Mouse (Mus musculus): ENCODE data around the gene Map3k3. TPM values are rescaled to one million over a fixed set of nuclear protein-coding genes. Genes with fewer than 3 reads are reported as not detected.
"Not testable (repeated sequence)": the region's sequence is repeated elsewhere in the genome, so short reads cannot be mapped to it uniquely, and the experiment has no call there.

The Map3k3 gene
- total RNA-seq, 2 experiments from 2014 or later, result 20.6 to 20.8 TPM

- DNase-seq, result no peak
- intact Hi-C loops (cut with DNase I), result no loop called here
Observed at GRCm38 (mm10) chr11:106187326-106187725, 102.9 kb downstream of the Map3k3 start.

GRCm38 (mm10) chr11:106191716-106192115 is 107.3 kb downstream of the Map3k3 start:
- intact Hi-C loops (cut with DNase I), result no loop called here
- no peak for DNase-seq

- intact Hi-C loops (cut with DNase I), result no loop called here
- no peak for DNase-seq
Observed at GRCm38 (mm10) chr11:106192241-106192640, 107.8 kb downstream of the Map3k3 start.

- intact Hi-C loops (cut with DNase I), result no loop called here
- DNase-seq, result no peak
Observed at GRCm38 (mm10) chr11:106192657-106193370, 108.4 kb downstream of the Map3k3 start.

GRCm38 (mm10) chr11:106193371-106194154 is 109.2 kb downstream of the Map3k3 start:
- DNase-seq, result peak; percentile 91 to 97
- intact Hi-C loops (cut with DNase I), result no loop called here

GRCm38 (mm10) chr11:106194155-106194541 is 109.7 kb downstream of the Map3k3 start:
- intact Hi-C loops (cut with DNase I), result no loop called here
- DNase-seq, result no peak

GRCm38 (mm10) chr11:106194891-106195290 is 110.5 kb downstream of the Map3k3 start:
- DNase-seq, result no peak

GRCm38 (mm10) chr11:106195341-106195740 is 110.9 kb downstream of the Map3k3 start:
- intact Hi-C loops (cut with DNase I), result no loop called here
- no peak for DNase-seq

More at GRCm38 (mm10) chr11:106194891-106195290, 110.5 kb downstream of the Map3k3 start:
- intact Hi-C loops (cut with DNase I), result no loop called here

- no peak for DNase-seq
- intact Hi-C loops (cut with DNase I), result no loop called here
Observed at GRCm38 (mm10) chr11:106198277-106198676, 113.9 kb downstream of the Map3k3 start.

GRCm38 (mm10) chr11:106199997-106200396 is 115.6 kb downstream of the Map3k3 start:
- intact Hi-C loops (cut with DNase I); DNase-seq: not testable (repeated sequence)

GRCm38 (mm10) chr11:106200756-106201155 is 116.3 kb downstream of the Map3k3 start:
- DNase-seq, result no peak
- intact Hi-C loops (cut with DNase I), result no loop called here

GRCm38 (mm10) chr11:106201337-106202122 is 117.1 kb downstream of the Map3k3 start:
- intact Hi-C loops (cut with DNase I), result no loop called here
- no peak for DNase-seq

- no peak for DNase-seq
- intact Hi-C loops (cut with DNase I), result no loop called here
Observed at GRCm38 (mm10) chr11:106202123-106202465, 117.7 kb downstream of the Map3k3 start, which contains the start of gene Strada. Gene Strada (minus strand): TSS chr11:106202168.

Other genes starting within 250 kb of the Map3k3 start
- gene Cyb561, start 131.3 kb upstream of the Map3k3 start, total RNA-seq (2021), result 1 to 10 TPM; 4.3 to 6.0 TPM
- 10 to 100 TPM; 24.1 to 34.8 TPM for gene Ace, start 116.7 kb upstream of the Map3k3 start, total RNA-seq (2021)
- not detected for gene Ace3, start 89.9 kb upstream of the Map3k3 start, total RNA-seq (2021)
- not detected for gene Kcnh6, start 76.5 kb upstream of the Map3k3 start, total RNA-seq (2021)
- 10 to 100 TPM; 23.9 to 25.6 TPM for gene Dcaf7, start 47.7 kb upstream of the Map3k3 start, total RNA-seq (2021)
- gene Taco1, start 18.6 kb upstream of the Map3k3 start, total RNA-seq (2021), result 10 to 100 TPM; 37.6 to 42.7 TPM
- gene Gm10840, start 76.2 kb downstream of the Map3k3 start, total RNA-seq (2021), result not detected
- gene Limd2, start 76.2 kb downstream of the Map3k3 start, total RNA-seq (2021), result 1 to 10 TPM; 1.5 to 3.6 TPM
- gene Strada, start 117.6 kb downstream of the Map3k3 start, total RNA-seq (2021), result 10 to 100 TPM; 10.5 to 10.9 TPM
- 10 to 100 TPM; 60.0 to 68.3 TPM for gene Ccdc47, start 131.7 kb downstream of the Map3k3 start, total RNA-seq (2021)
- gene Ddx42, start 132.3 kb downstream of the Map3k3 start, total RNA-seq (2021), result 10 to 100 TPM; 19.1 to 22.2 TPM
- gene Ftsj3, start 171.5 kb downstream of the Map3k3 start, total RNA-seq (2021), result 10 to 100 TPM; 15.7 to 22.3 TPM
- gene Psmc5, start 171.5 kb downstream of the Map3k3 start, total RNA-seq (2021), result 100 to 1,000 TPM; 122 to 134 TPM
- gene Smarcd2, start 188.4 kb downstream of the Map3k3 start, total RNA-seq (2021), result 10 to 100 TPM; 12.6 to 14.4 TPM
- gene Tcam1, start 192.1 kb downstream of the Map3k3 start, total RNA-seq (2021), result under 1 TPM; 0.08 to 0.12 TPM
- gene Gh, start 217.3 kb downstream of the Map3k3 start, total RNA-seq (2021), result not detected
- under 1 TPM; 0.30 to 0.43 TPM for gene Cd79b, start 230.1 kb downstream of the Map3k3 start, total RNA-seq (2021)